Mouse (Mus musculus) testis, adult 2 months (tissue): ENCODE measurements around the gene Cldn6. TPM values are rescaled to one million over a fixed set of nuclear protein-coding genes. Genes with fewer than 3 reads are reported as not detected.

Experiments used
- H3K27ac ChIP-seq: fragments of 200-500 bp; 2 replicates; pipeline ENCODE4 v1.5.1; 2012; ENCODE audit warnings: low read depth, low read length; ENCODE audit not compliant: control insufficient read depth, insufficient read depth
- H3K27me3 ChIP-seq: fragments of 200-500 bp; 2 replicates; pipeline ENCODE4 v1.6.1; 2012; ENCODE audit warnings: mild to moderate bottlenecking, low read length, moderate library complexity; ENCODE audit not compliant: control insufficient read depth, insufficient read depth
- H3K36me3 ChIP-seq: fragments of 200-500 bp; 2 replicates; pipeline ENCODE4 v1.6.1; 2012; ENCODE audit warnings: mild to moderate bottlenecking, low read length; ENCODE audit not compliant: control insufficient read depth, insufficient read depth
- H3K4me1 ChIP-seq: fragments of 200-500 bp; 2 replicates; pipeline ENCODE4 v1.6.1; 2012; ENCODE audit warnings: low read length; ENCODE audit not compliant: control insufficient read depth, insufficient read depth
- H3K4me3 ChIP-seq: fragments of 200-500 bp; 2 replicates; pipeline ENCODE4 v1.5.1; 2012; ENCODE audit warnings: low read depth, mild to moderate bottlenecking, low read length, moderate library complexity, mixed read lengths; ENCODE audit not compliant: control insufficient read depth
- CTCF ChIP-seq: fragments of 200-500 bp; IDR thresholded peaks from 2 replicates; pipeline ENCODE4 v1.5.1; 2012; ENCODE audit warnings: low read depth, mild to moderate bottlenecking, inconsistent platforms, low read length, moderate library complexity; ENCODE audit not compliant: control insufficient read depth, insufficient read depth, insufficient replicate concordance
- POLR2A ChIP-seq: fragments of 200-500 bp; IDR thresholded peaks from 2 replicates; pipeline ENCODE4 v1.6.1; 2012; ENCODE audit warnings: low read depth, mild to moderate bottlenecking, inconsistent platforms, low read length, moderate library complexity; ENCODE audit not compliant: control insufficient read depth
- polyA plus RNA-seq: library from polyadenylated mRNA; depleted of rRNA; stranded (reverse); fragments of >200 nt; gene quantifications from 2 replicates; pipeline ENCODE4 v1.2.3, GENCODE M21; 2012; rRNA removed

Cldn6 gene
- polyA plus RNA-seq, 1 experiment: 0.19 TPM

GRCm38 (mm10) chr17:23725477-23725876, 46.4 kb downstream of the Cldn6 start:
- peaks cover 18% of the 10 kb centered on the region for H3K4me1 ChIP-seq
- peak overlapping the region; percentile 88 for H3K27ac ChIP-seq
- TF ChIP-seq CTCF: no peak
- TF ChIP-seq POLR2A: no peak
- H3K27me3 ChIP-seq: no peaks in the 10 kb centered on the region
- H3K4me3 ChIP-seq: peak overlapping the region; percentile 94
- H3K36me3 ChIP-seq: no peaks in the 10 kb centered on the region

GRCm38 (mm10) chr17:23725999-23726757, 47.1 kb downstream of the Cldn6 start, which contains the start of gene Pkmyt1:
TSS of gene Pkmyt1 (plus strand) at chr17:23726336.
- no peaks in the 10 kb centered on the region for H3K36me3 ChIP-seq
- H3K27me3 ChIP-seq: no peaks in the 10 kb centered on the region
- peak within 1 kb of the TSS; percentile 88 for H3K27ac ChIP-seq
- H3K4me3 ChIP-seq: peak within 1 kb of the TSS; percentile 94
- H3K4me1 ChIP-seq: peaks cover 16% of the 10 kb centered on the region
- no peak for TF ChIP-seq CTCF
- peak; percentile 84 for TF ChIP-seq POLR2A

- H3K4me3 ChIP-seq: peak overlapping the region; percentile 94
- no peak for TF ChIP-seq POLR2A
- TF ChIP-seq CTCF: no peak
- H3K27me3 ChIP-seq: no peaks in the 10 kb centered on the region
- peaks cover 16% of the 10 kb centered on the region for H3K4me1 ChIP-seq
- peak overlapping the region; percentile 29 for H3K27ac ChIP-seq
- H3K36me3 ChIP-seq: no peaks in the 10 kb centered on the region
Observed at GRCm38 (mm10) chr17:23726758-23727142, 47.7 kb downstream of the Cldn6 start.

GRCm38 (mm10) chr17:23730441-23730840, 51.4 kb downstream of the Cldn6 start:
- H3K27me3 ChIP-seq: no peaks in the 10 kb centered on the region
- H3K36me3 ChIP-seq: no peaks in the 10 kb centered on the region; the same call in 1 of the 2 replicates
- H3K4me1 ChIP-seq: peaks cover 5% of the 10 kb centered on the region
- TF ChIP-seq CTCF (no peak), POLR2A (no peak)
- H3K27ac ChIP-seq: no peak overlapping the region
- H3K4me3 ChIP-seq: no peak overlapping the region

Other genes with a start within 250 kb of the Cldn6 start
- not detected in 2 replicates for gene Vmn2r117, start 199.6 kb upstream of the Cldn6 start, polyA plus RNA-seq
- gene Zfp213, start 115.0 kb upstream of the Cldn6 start, polyA plus RNA-seq: 3.5 and 3.7 TPM in 2 replicates
- gene Zfp13, start 79.8 kb upstream of the Cldn6 start, polyA plus RNA-seq: 45.3 and 57.6 TPM in 2 replicates
- gene Zscan10, start 78.4 kb upstream of the Cldn6 start, polyA plus RNA-seq: 4.5 and 4.9 TPM in 2 replicates
- 0.35 and 0.36 TPM in 2 replicates for gene Mmp25, start 34.0 kb upstream of the Cldn6 start, polyA plus RNA-seq
- gene Bicdl2, start 18.7 kb upstream of the Cldn6 start, polyA plus RNA-seq: 1.0 and 1.5 TPM in 2 replicates
- gene Hcfc1r1, start 5.7 kb upstream of the Cldn6 start, polyA plus RNA-seq: 54.9 and 64.9 TPM in 2 replicates
- gene Thoc6, start 5.4 kb upstream of the Cldn6 start, polyA plus RNA-seq: 9.8 and 9.9 TPM in 2 replicates
- 1.2 and 1.7 TPM in 2 replicates for gene Tnfrsf12a, start 1.8 kb upstream of the Cldn6 start, polyA plus RNA-seq
- gene Cldn9, start 4.8 kb downstream of the Cldn6 start, polyA plus RNA-seq: 0.27 and 0.72 TPM in 2 replicates
- 6.7 and 7.1 TPM in 2 replicates for gene 1520401A03Rik, start 43.5 kb downstream of the Cldn6 start, polyA plus RNA-seq
- gene Pkmyt1, start 47.1 kb downstream of the Cldn6 start, polyA plus RNA-seq: 78.6 and 88.6 TPM in 2 replicates
- gene Paqr4, start 61.6 kb downstream of the Cldn6 start, polyA plus RNA-seq: 0.69 and 0.85 TPM in 2 replicates
- gene Kremen2, start 66.6 kb downstream of the Cldn6 start, polyA plus RNA-seq: 0.80 and 0.97 TPM in 2 replicates
- gene Flywch1, start 92.4 kb downstream of the Cldn6 start, polyA plus RNA-seq: 155 and 178 TPM in 2 replicates
- 11.8 and 14.8 TPM in 2 replicates for gene Flywch2, start 106.8 kb downstream of the Cldn6 start, polyA plus RNA-seq
- 259 and 286 TPM in 2 replicates for gene Srrm2, start 111.3 kb downstream of the Cldn6 start, polyA plus RNA-seq
- gene Elob, start 149.9 kb downstream of the Cldn6 start, polyA plus RNA-seq: 1,587 and 1,813 TPM in 2 replicates
- gene Prss33, start 156.8 kb downstream of the Cldn6 start, polyA plus RNA-seq: 0.89 and 1.2 TPM in 2 replicates
- 0.30 and 0.36 TPM in 2 replicates for gene Prss32, start 164.6 kb downstream of the Cldn6 start, polyA plus RNA-seq
- gene Prss41, start 164.9 kb downstream of the Cldn6 start, polyA plus RNA-seq: 12.2 and 13.8 TPM in 2 replicates
- 208 and 246 TPM in 2 replicates for gene Prss21, start 188.8 kb downstream of the Cldn6 start, polyA plus RNA-seq
- 0.34 and 0.67 TPM in 2 replicates for gene Dcpp1, start 201.6 kb downstream of the Cldn6 start, polyA plus RNA-seq
- gene Dcpp2, start 201.6 kb downstream of the Cldn6 start, polyA plus RNA-seq: not detected in 2 replicates
- not detected in 2 replicates for gene Dcpp3, start 238.2 kb downstream of the Cldn6 start, polyA plus RNA-seq